Mouse (Mus musculus): ENCODE data around the gene Colgalt1.

Colgalt1 gene

GRCm38 (mm10) chr8:71610822-71611651 is at the start of gene Colgalt1:
TSS of gene Colgalt1 (plus strand) at chr8:71610998.
- peak; percentile 98 for DNase-seq

GRCm38 (mm10) chr8:71561401-71561800 is 49.4 kb upstream of the Colgalt1 start:
- peak; percentile 76 for DNase-seq

DNA sequence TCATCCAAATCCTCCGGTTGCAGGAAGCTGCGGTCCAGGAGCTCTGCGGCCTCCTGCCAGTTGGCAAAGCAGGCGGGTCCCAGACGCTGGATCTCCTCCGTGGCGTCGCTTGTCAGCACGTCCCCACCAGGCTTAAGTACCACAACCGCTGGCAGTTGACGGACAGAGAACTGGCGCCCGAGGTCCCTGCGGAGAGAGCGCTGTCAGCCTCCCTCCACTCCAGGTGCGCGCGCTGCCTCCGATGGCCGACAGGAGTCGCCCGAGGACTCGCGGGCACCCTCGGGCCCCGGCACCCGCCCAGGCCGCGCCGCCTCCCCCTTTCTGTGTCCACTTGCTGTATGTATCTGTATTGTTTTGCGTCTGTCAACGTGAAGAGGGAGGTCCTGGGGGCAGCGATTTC is 48.0 kb upstream of the Colgalt1 start:
- DNase-seq, result peak; percentile 88

DNA sequence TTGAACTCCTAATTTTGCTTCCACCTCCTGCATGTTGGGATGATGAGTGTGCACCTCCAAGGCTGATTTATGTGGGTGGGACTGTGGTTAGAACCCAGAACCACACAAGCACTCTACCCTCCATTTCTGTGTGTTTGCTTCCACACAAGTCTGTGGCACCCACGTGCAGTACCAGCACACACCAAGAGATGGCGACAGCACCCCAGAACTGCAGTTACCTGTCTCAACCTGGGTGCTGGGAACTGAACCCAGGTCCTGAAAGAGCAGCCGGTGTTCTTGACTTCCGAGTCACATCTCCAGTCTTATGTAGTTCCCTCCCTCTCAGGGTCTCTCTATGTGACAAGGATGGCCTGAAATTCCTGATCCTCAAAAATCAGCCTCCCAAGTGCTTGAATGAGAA is 46.8 kb upstream of the Colgalt1 start:
- no peak for DNase-seq

- DNase-seq, result no peak
Observed at GRCm38 (mm10) chr8:71566501-71566900, 44.3 kb upstream of the Colgalt1 start, which contains the start of gene Nxnl1. TSS of gene Nxnl1 (minus strand) at chr8:71566601.

DNA sequence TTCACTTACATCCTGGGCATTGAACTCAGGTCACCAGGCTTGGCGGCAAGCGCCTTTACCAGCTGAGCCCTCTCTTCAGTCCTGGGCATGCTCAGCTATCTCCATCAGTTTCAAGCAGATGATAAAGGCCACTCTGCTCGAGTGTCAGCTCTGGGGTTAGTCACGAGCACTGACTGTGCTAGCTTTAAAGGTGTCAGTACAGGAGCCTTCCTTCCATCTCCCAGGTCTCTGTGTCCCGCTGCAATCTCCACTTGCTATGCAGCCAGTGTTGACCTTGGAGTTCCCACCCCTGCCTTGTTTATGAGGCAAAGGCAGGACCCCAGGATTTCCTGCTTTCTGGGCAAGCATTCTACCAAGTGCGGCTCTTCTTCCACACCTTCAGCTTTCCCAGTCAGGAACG is 43.2 kb upstream of the Colgalt1 start:
- no peak for DNase-seq

GRCm38 (mm10) chr8:71568387-71568937 is 42.3 kb upstream of the Colgalt1 start, which contains the start of gene Slc27a1:
TSS of gene Slc27a1 (plus strand) at chr8:71568882.
- peak; percentile 92 for DNase-seq

GRCm38 (mm10) chr8:71568941-71569340 is 41.9 kb upstream of the Colgalt1 start:
- DNase-seq, result no peak

- DNase-seq, result peak; percentile 97
Observed at GRCm38 (mm10) chr8:71569366-71570290, 41.2 kb upstream of the Colgalt1 start.

DNA sequence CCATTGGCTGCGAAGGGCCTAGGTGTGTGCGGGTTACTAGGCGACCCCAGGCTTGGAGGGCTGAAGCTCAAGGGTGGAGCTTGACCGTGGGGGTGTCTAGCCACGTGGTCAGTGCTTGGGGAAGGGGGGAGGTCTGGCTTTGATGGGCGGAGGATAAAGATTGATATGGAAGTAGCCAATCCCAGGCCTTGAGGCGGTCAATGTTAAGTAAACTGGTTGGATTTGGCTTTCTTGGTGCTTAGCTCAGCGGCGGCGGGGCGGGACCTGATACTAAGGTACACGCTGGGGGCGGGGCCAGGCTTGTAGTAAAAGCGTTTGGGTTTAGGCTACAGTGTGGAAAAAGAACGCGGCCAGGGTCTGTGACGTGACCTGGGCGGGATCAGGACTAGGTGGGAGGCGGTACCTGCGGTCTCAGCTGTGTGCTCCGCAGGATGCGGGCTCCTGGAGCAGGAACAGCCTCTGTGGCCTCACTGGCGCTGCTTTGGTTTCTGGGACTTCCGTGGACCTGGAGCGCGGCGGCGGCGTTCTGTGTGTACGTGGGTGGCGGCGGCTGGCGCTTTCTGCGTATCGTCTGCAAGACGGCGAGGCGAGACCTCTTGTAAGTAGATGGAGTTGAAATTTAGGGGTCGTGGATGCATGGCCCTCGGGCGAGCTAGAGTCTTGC is 40.4 kb upstream of the Colgalt1 start:
- DNase-seq, result peak; percentile 98

DNA sequence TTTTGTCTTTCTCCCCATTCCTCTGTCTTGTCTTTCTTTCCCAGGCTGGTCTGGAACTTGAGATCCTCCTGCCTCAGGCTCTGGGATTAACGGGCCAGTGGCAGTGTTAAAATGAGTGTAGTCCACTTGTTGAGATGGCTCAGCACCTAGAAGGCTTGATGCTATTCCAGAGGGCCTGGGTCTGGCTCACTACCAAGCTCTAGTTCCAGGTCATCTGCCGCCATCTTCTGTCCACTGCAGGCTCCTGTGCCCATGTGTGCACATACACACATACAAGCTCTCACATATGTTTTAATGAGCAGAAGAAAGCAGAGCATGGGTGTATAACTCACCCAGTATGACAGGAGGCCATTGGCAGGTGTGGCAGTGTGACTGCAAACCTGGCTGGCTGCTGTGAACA is 38.7 kb upstream of the Colgalt1 start:
- no peak for DNase-seq

DNA sequence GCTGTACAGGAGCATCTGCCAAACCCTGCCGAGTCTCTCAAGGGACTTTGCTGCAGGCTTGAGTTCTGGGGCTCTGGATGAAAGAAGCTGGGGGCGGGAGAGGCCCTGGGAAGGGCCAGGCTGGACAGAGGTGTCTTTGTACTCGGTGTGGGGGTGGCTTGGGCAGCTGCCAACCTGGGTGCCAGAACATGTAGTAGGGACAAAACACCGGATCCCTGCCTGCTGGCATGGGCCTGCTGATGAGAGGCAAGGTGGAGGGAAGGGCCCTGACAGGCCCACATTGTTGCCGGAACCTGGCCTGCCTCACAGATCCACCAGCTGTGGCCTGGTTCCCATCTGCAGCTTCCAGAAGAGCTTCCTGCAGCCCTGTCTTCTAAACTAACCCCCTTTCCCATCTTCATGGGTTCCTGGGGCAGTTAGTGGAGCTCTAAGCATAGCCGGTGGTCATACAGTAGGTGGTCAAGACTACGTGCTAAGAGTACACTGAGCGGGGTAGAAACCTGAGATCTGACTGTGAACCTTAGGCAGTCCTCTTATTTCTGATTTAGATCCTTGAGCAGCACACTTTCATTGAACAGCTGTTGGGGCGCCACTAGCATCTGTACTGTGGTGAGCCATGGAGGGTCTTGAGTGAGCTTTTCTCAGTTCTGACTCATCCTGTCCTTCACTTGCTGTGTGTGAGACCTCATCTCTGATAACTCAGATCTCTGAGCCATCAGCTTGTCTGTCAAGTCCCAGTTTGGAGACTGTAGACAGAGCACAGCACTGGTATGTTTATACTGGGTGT is 37.8 kb upstream of the Colgalt1 start:
- DNase-seq, result peak; percentile 79

DNA sequence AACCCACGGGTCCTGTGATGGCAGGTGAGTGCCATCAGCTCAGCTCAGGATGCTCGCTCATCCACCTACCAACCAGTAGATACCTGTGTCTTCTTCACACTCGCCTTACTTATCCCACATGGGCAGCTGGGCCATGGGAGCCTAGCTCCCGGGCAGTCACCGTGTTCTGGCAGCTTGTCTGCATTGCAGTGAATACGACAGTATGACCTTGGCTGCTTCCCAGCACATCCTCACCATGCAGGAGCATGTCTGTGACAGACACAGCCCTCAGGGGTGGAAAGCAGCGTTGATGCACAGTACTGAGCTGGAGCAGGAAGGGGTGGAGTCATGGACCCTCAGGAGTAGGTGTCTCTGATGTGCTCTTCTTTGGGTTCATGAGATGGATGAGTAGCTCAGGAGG is 36.4 kb upstream of the Colgalt1 start:
- no peak for DNase-seq

DNA sequence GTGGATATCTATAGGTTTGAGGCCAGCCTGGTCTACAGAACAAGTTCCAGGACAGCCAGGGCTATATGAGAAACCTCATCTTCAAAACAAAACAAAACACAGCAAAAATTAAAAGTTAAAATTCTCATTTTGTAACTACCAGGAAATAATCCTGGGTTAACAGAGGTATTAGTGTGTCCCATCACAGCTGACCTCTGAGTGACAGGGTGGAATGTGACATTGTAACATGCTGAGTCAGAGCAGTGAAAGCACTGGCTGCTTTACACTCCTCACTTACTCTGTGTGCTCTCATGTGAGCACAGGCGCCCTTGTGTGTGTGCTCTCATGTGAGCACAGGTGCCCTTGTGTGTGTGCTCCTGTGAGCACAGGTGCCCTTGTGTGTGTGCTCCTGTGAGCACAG is 35.8 kb upstream of the Colgalt1 start:
- no peak for DNase-seq

- DNase-seq, result no peak
Observed at GRCm38 (mm10) chr8:71577856-71578387, 32.9 kb upstream of the Colgalt1 start.

DNA sequence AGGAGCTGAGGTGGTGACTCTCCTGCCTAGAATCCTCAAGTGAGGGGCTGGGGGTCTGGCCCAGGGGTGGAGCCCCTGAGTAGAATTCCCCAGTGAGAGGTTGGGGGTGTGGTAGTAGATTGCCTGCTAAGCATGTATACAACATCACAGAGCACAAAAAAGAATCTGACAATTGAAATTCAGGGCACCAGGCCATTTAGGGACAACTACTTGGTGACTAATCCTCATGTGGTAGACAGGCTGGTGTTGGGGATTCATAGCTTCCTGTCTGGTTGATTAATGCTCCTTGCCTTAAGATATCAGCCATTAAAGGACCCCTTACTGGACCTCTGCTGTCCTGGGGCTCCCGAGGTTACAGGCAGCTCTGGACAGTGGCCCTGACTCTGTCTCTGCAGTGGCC is 31.8 kb upstream of the Colgalt1 start:
- DNase-seq, result no peak

- DNase-seq, result no peak
Observed at GRCm38 (mm10) chr8:71579476-71579875, 31.3 kb upstream of the Colgalt1 start.

GRCm38 (mm10) chr8:71580201-71580600 is 30.6 kb upstream of the Colgalt1 start:
- no peak for DNase-seq

- DNase-seq, result peak; percentile 69
Observed at GRCm38 (mm10) chr8:71586891-71587290, 23.9 kb upstream of the Colgalt1 start.

DNA sequence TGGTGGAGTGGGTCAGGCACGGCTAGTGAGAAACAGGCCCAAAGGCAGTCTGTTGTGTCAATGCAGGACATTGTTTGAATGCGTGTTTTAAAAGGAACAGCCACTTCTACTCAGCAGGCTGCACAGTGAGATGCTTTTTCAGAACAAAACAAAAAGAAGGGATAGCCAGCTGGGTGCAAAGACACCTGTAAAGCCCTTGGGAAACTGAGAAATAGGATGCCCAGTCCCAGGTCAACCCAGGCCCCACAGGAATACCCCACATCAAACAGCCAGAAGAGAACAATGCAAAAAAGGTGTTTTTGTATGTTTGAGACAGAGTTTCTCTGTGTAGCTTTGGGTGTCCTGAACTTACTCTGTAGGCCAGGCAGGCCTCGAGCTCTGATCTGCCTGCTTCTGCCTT is 22.0 kb upstream of the Colgalt1 start:
- no peak for DNase-seq

DNA sequence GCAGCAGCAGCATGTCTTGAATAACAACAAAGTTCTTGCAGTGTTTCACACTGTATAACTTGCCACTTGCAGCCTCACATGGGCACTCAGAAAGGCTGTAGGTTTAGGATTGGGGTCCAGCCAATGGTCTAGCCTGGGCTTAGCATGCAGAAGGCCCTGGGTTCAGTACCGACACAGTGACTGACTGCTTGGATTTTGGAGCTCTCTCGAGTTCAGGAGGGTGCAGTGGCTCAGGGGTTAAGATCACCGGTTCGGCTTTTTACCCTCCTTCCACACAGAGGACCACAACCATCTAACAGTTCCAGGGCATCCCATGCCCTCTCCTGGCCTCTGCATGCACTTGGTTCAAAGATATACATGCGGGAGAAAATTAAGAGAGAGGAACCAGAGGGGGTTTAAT is 19.8 kb upstream of the Colgalt1 start:
- no peak for DNase-seq

All from kidney, adult 18-20 months (tissue).